Mouse (Mus musculus): ENCODE measurements around the gene Gm10320. TPM values are rescaled to one million over a fixed set of nuclear protein-coding genes. Genes with fewer than 3 reads are reported as not detected.
A peak's percentile ranks its signal among the peaks of the same experiment; 100 is the strongest.

Gene Gm10320
- polyA plus RNA-seq, 1 experiment from 2014 or later = 1.4 TPM

GRCm38 (mm10) chr13:98486726-98487125 is 5.1 kb downstream of the Gm10320 start:
- Histone ChIP-seq H3K27me3 (no peaks in the 10 kb centered on the region), H3K36me3 (no peaks in the 10 kb centered on the region), H3K9me3 (no peaks in the 10 kb centered on the region), H3K4me3 (no peak overlapping the region), H3K9ac (no peak overlapping the region), H3K4me2 (no peak overlapping the region), H3K4me1 (no peaks in the 10 kb centered on the region), H3K27ac (no peak overlapping the region)
- no peak for ATAC-seq (ENCODE audit: insufficient number of reproducible peaks, insufficient read depth, low FRiP score, low TSS enrichment, low read depth)
- WGBS = 88% methylated on average over 6 of the region's 6 CpGs

- 75% methylated on average over 3 of the region's 3 CpGs for WGBS
- Histone ChIP-seq H3K9ac (no peak overlapping the region), H3K27me3 (no peaks in the 10 kb centered on the region), H3K36me3 (no peaks in the 10 kb centered on the region), H3K9me3 (no peaks in the 10 kb centered on the region), H3K4me2 (no peak overlapping the region), H3K27ac (no peak overlapping the region), H3K4me3 (no peak overlapping the region), H3K4me1 (no peaks in the 10 kb centered on the region)
- no peak for ATAC-seq (ENCODE audit: insufficient number of reproducible peaks, insufficient read depth, low FRiP score, low TSS enrichment, low read depth)
These were observed 5.6 kb downstream of the Gm10320 start for GRCm38 (mm10) chr13:98486161-98486560.

- Histone ChIP-seq H3K36me3 (no peaks in the 10 kb centered on the region), H3K27ac (no peak overlapping the region), H3K4me2 (no peak overlapping the region), H3K27me3 (no peaks in the 10 kb centered on the region), H3K4me3 (no peak overlapping the region), H3K9ac (no peak overlapping the region), H3K9me3 (no peaks in the 10 kb centered on the region), H3K4me1 (no peaks in the 10 kb centered on the region)
- WGBS = 84% methylated on average over 5 of the region's 5 CpGs
- ATAC-seq (ENCODE audit: insufficient number of reproducible peaks, insufficient read depth, low FRiP score, low TSS enrichment, low read depth) = no peak
These were observed 6.4 kb downstream of the Gm10320 start for GRCm38 (mm10) chr13:98485440-98485839.

- 93% methylated on average over 3 of the region's 3 CpGs for WGBS
These were observed 13.8 kb downstream of the Gm10320 start for GRCm38 (mm10) chr13:98477991-98478390.

GRCm38 (mm10) chr13:98476839-98477495 is 14.8 kb downstream of the Gm10320 start:
- WGBS = 73% methylated on average over 4 of the region's 4 CpGs
- Histone ChIP-seq H3K4me3 (no peak overlapping the region), H3K4me2 (no peak overlapping the region), H3K9me3 (no peaks in the 10 kb centered on the region), H3K27ac (peak overlapping the region; percentile 24; the same call in 1 of the 2 replicates), H3K36me3 (no peaks in the 10 kb centered on the region), H3K4me1 (peaks cover 15% of the 10 kb centered on the region), H3K9ac (no peak overlapping the region), H3K27me3 (peaks cover 7% of the 10 kb centered on the region; the same call in 1 of the 2 replicates)
- no peak for ATAC-seq (ENCODE audit: insufficient number of reproducible peaks, insufficient read depth, low FRiP score, low TSS enrichment, low read depth)

More at GRCm38 (mm10) chr13:98477991-98478390, 13.8 kb downstream of the Gm10320 start:
- H3K27ac ChIP-seq = no peak overlapping the region
- no peaks in the 10 kb centered on the region for H3K36me3 ChIP-seq
- no peak for ATAC-seq (ENCODE audit: insufficient number of reproducible peaks, insufficient read depth, low FRiP score, low TSS enrichment, low read depth)
- no peak overlapping the region for H3K9ac ChIP-seq
- 0 out of 2 replicates have a peak, but pooled peaks cover 2% of the 10 kb centered on the region for H3K27me3 ChIP-seq
- no peaks in the 10 kb centered on the region for H3K9me3 ChIP-seq
- H3K4me2 ChIP-seq = no peak overlapping the region
- peaks cover 15% of the 10 kb centered on the region for H3K4me1 ChIP-seq
- no peak overlapping the region for H3K4me3 ChIP-seq

GRCm38 (mm10) chr13:98476175-98476838 is 15.5 kb downstream of the Gm10320 start:
- no peak overlapping the region for H3K4me3 ChIP-seq
- ATAC-seq (ENCODE audit: insufficient number of reproducible peaks, insufficient read depth, low FRiP score, low TSS enrichment, low read depth) = no peak
- 0 out of 2 replicates have a peak overlapping the region, but pooled peaks have one; percentile 32 for H3K9ac ChIP-seq
- peak overlapping the region; percentile 30 for H3K4me2 ChIP-seq
- peaks cover 11% of the 10 kb centered on the region for H3K27me3 ChIP-seq
- WGBS = 25% methylated on average over 14 of the region's 14 CpGs
- peak overlapping the region; percentile 19; the same call in 1 of the 2 replicates for H3K27ac ChIP-seq
- H3K4me1 ChIP-seq = peaks cover 15% of the 10 kb centered on the region
- H3K36me3 ChIP-seq = no peaks in the 10 kb centered on the region
- H3K9me3 ChIP-seq = no peaks in the 10 kb centered on the region

- 42% methylated on average over 8 of the region's 8 CpGs for WGBS
- no peak overlapping the region for H3K4me3 ChIP-seq
- H3K9ac ChIP-seq = no peak overlapping the region
- H3K4me1 ChIP-seq = peaks cover 15% of the 10 kb centered on the region
- no peak overlapping the region for H3K27ac ChIP-seq
- peaks cover 11% of the 10 kb centered on the region for H3K27me3 ChIP-seq
- no peak for ATAC-seq (ENCODE audit: insufficient number of reproducible peaks, insufficient read depth, low FRiP score, low TSS enrichment, low read depth)
- H3K36me3 ChIP-seq = no peaks in the 10 kb centered on the region
- H3K4me2 ChIP-seq = no peak overlapping the region
- H3K9me3 ChIP-seq = no peaks in the 10 kb centered on the region
These were observed 16.1 kb downstream of the Gm10320 start for GRCm38 (mm10) chr13:98475681-98476080.

- no peaks in the 10 kb centered on the region for H3K9me3 ChIP-seq
- no peak for ATAC-seq (ENCODE audit: insufficient number of reproducible peaks, insufficient read depth, low FRiP score, low TSS enrichment, low read depth)
- 80% methylated on average over 4 of the region's 4 CpGs for WGBS
These were observed 18.8 kb downstream of the Gm10320 start for GRCm38 (mm10) chr13:98473034-98473433.

GRCm38 (mm10) chr13:98471756-98472155 is 20.0 kb downstream of the Gm10320 start:
- Histone ChIP-seq H3K4me3 (no peak overlapping the region), H3K4me1 (peaks cover 17% of the 10 kb centered on the region), H3K27ac (no peak overlapping the region), H3K9ac (no peak overlapping the region), H3K36me3 (no peaks in the 10 kb centered on the region), H3K9me3 (no peaks in the 10 kb centered on the region), H3K4me2 (no peak overlapping the region), H3K27me3 (peaks cover 11% of the 10 kb centered on the region)
- ATAC-seq (ENCODE audit: insufficient number of reproducible peaks, insufficient read depth, low FRiP score, low TSS enrichment, low read depth) = no peak
- WGBS = 80% methylated on average over 6 of the region's 6 CpGs

More at GRCm38 (mm10) chr13:98473034-98473433, 18.8 kb downstream of the Gm10320 start:
- H3K36me3 ChIP-seq = no peaks in the 10 kb centered on the region
- peaks cover 20% of the 10 kb centered on the region for H3K4me1 ChIP-seq
- no peak overlapping the region for H3K27ac ChIP-seq
- H3K27me3 ChIP-seq = peaks cover 11% of the 10 kb centered on the region
- no peak overlapping the region for H3K9ac ChIP-seq
- no peak overlapping the region for H3K4me3 ChIP-seq
- no peak overlapping the region for H3K4me2 ChIP-seq

- no peaks in the 10 kb centered on the region for H3K36me3 ChIP-seq
- peaks cover 11% of the 10 kb centered on the region for H3K27me3 ChIP-seq
- WGBS = 66% methylated on average over 12 of the region's 12 CpGs
- 0 out of 2 replicates have a peak, but pooled peaks cover 5% of the 10 kb centered on the region for H3K4me1 ChIP-seq
- no peak overlapping the region for H3K9ac ChIP-seq
- no peak for ATAC-seq (ENCODE audit: insufficient number of reproducible peaks, insufficient read depth, low FRiP score, low TSS enrichment, low read depth)
- H3K9me3 ChIP-seq = no peaks in the 10 kb centered on the region
- H3K27ac ChIP-seq = no peak overlapping the region
- no peak overlapping the region for H3K4me3 ChIP-seq
- no peak overlapping the region for H3K4me2 ChIP-seq
These were observed 21.5 kb downstream of the Gm10320 start for GRCm38 (mm10) chr13:98470321-98470720.

- H3K36me3 ChIP-seq = no peaks in the 10 kb centered on the region
- 0 out of 2 replicates have a peak, but pooled peaks cover 5% of the 10 kb centered on the region for H3K4me1 ChIP-seq
- no peak overlapping the region for H3K4me2 ChIP-seq
- no peak for ATAC-seq (ENCODE audit: insufficient number of reproducible peaks, insufficient read depth, low FRiP score, low TSS enrichment, low read depth)
- H3K27ac ChIP-seq = no peak overlapping the region
- no peak overlapping the region for H3K4me3 ChIP-seq
- no peaks in the 10 kb centered on the region for H3K9me3 ChIP-seq
- WGBS = 50% methylated on average over 4 of the region's 4 CpGs
- H3K9ac ChIP-seq = no peak overlapping the region
- peaks cover 9% of the 10 kb centered on the region for H3K27me3 ChIP-seq
These were observed 21.9 kb downstream of the Gm10320 start for GRCm38 (mm10) chr13:98469916-98470315.

GRCm38 (mm10) chr13:98461467-98461866 is 30.3 kb downstream of the Gm10320 start:
- 73% methylated on average over 4 of the region's 4 CpGs for WGBS
- Histone ChIP-seq H3K9ac (no peak overlapping the region), H3K9me3 (peaks cover 3% of the 10 kb centered on the region; the same call in 1 of the 2 replicates), H3K4me1 (no peaks in the 10 kb centered on the region), H3K4me2 (no peak overlapping the region), H3K27ac (no peak overlapping the region), H3K36me3 (no peaks in the 10 kb centered on the region), H3K27me3 (no peaks in the 10 kb centered on the region), H3K4me3 (no peak overlapping the region)
- no peak for ATAC-seq (ENCODE audit: insufficient number of reproducible peaks, insufficient read depth, low FRiP score, low TSS enrichment, low read depth)

All from embryonic facial prominence, embryonic 13.5 days (tissue).